Mouse (Mus musculus): ENCODE measurements around the gene Gm49342. TPM values are rescaled to one million over a fixed set of nuclear protein-coding genes. Genes with fewer than 3 reads are reported as not detected.
"Not testable (repeated sequence)": the region's sequence is repeated elsewhere in the genome, so short reads cannot be mapped to it uniquely, and the experiment has no call there.

Gm49342 gene
- polyA plus RNA-seq, 1 experiment, result 52.8 TPM

GRCm38 (mm10) chr14:50903973-50904827 lies 40.1 kb upstream of the Gm49342 start:
- 11% methylated on average over 26 of the region's 26 CpGs for WGBS
- Histone ChIP-seq H3K27me3 (replicated peaks; ENCODE audit: control insufficient read depth, insufficient read depth, low read length) (no peaks in the 10 kb centered on the region), H3K27ac (ENCODE audit: insufficient read depth, low read depth, low read length) (no peak overlapping the region), H3K36me3 (ENCODE audit: control insufficient read depth, insufficient read depth, low read length) (no peaks in the 10 kb centered on the region), H3K4me1 (ENCODE audit: control insufficient read depth, insufficient read depth, low read length) (no peaks in the 10 kb centered on the region), H3K4me3 (ENCODE audit: insufficient read depth, low read depth, low read length) (peak overlapping the region; percentile 30)
- peak; percentile 24 for DNase-seq
- TF ChIP-seq POLR2A (IDR thresholded peaks at IDR 0.05; ENCODE audit: low read depth, low read length), result no peak
- peak; percentile 59 for TF ChIP-seq CTCF (conservative IDR thresholded peaks at IDR 0.05; ENCODE audit: insufficient read depth, insufficient read length, low read depth, low read length)

GRCm38 (mm10) chr14:50904828-50905129 lies 39.5 kb upstream of the Gm49342 start:
- TF ChIP-seq CTCF (conservative IDR thresholded peaks at IDR 0.05; ENCODE audit: insufficient read depth, insufficient read length, low read depth, low read length), result no peak
- no peak for TF ChIP-seq POLR2A (IDR thresholded peaks at IDR 0.05; ENCODE audit: low read depth, low read length)
- H3K36me3 ChIP-seq (ENCODE audit: control insufficient read depth, insufficient read depth, low read length), result no peaks in the 10 kb centered on the region
- no peaks in the 10 kb centered on the region for H3K4me1 ChIP-seq (ENCODE audit: control insufficient read depth, insufficient read depth, low read length)
- no peaks in the 10 kb centered on the region for H3K27me3 ChIP-seq (replicated peaks; ENCODE audit: control insufficient read depth, insufficient read depth, low read length)
- H3K4me3 ChIP-seq (ENCODE audit: insufficient read depth, low read depth, low read length), result no peak overlapping the region
- DNase-seq, result no peak
- no peak overlapping the region for H3K27ac ChIP-seq (ENCODE audit: insufficient read depth, low read depth, low read length)
- 94% methylated on average over 4 of the region's 4 CpGs for WGBS

GRCm38 (mm10) chr14:50905327-50905726 lies 39.0 kb upstream of the Gm49342 start:
- H3K36me3 ChIP-seq (ENCODE audit: control insufficient read depth, insufficient read depth, low read length); H3K4me1 ChIP-seq (ENCODE audit: control insufficient read depth, insufficient read depth, low read length); H3K27ac ChIP-seq (ENCODE audit: insufficient read depth, low read depth, low read length); DNase-seq; H3K4me3 ChIP-seq (ENCODE audit: insufficient read depth, low read depth, low read length); H3K27me3 ChIP-seq (replicated peaks; ENCODE audit: control insufficient read depth, insufficient read depth, low read length): not testable (repeated sequence)

GRCm38 (mm10) chr14:50908126-50908525 lies 36.2 kb upstream of the Gm49342 start:
- TF ChIP-seq POLR2A (IDR thresholded peaks at IDR 0.05; ENCODE audit: low read depth, low read length), result no peak
- no peak for TF ChIP-seq CTCF (conservative IDR thresholded peaks at IDR 0.05; ENCODE audit: insufficient read depth, insufficient read length, low read depth, low read length)
- Histone ChIP-seq H3K4me1 (ENCODE audit: control insufficient read depth, insufficient read depth, low read length) (no peaks in the 10 kb centered on the region), H3K27me3 (replicated peaks; ENCODE audit: control insufficient read depth, insufficient read depth, low read length) (no peaks in the 10 kb centered on the region), H3K36me3 (ENCODE audit: control insufficient read depth, insufficient read depth, low read length) (no peaks in the 10 kb centered on the region), H3K27ac (ENCODE audit: insufficient read depth, low read depth, low read length) (no peak overlapping the region), H3K4me3 (ENCODE audit: insufficient read depth, low read depth, low read length) (no peak overlapping the region)
- no peak for DNase-seq
- 76% methylated on average over 4 of the region's 4 CpGs for WGBS

- TF ChIP-seq CTCF (conservative IDR thresholded peaks at IDR 0.05; ENCODE audit: insufficient read depth, insufficient read length, low read depth, low read length) (no peak), POLR2A (IDR thresholded peaks at IDR 0.05; ENCODE audit: low read depth, low read length) (no peak)
- Histone ChIP-seq H3K27me3 (replicated peaks; ENCODE audit: control insufficient read depth, insufficient read depth, low read length) (no peaks in the 10 kb centered on the region), H3K4me1 (ENCODE audit: control insufficient read depth, insufficient read depth, low read length) (no peaks in the 10 kb centered on the region), H3K27ac (ENCODE audit: insufficient read depth, low read depth, low read length) (no peak overlapping the region), H3K4me3 (ENCODE audit: insufficient read depth, low read depth, low read length) (no peak overlapping the region), H3K36me3 (ENCODE audit: control insufficient read depth, insufficient read depth, low read length) (peaks cover 4% of the 10 kb centered on the region)
- no peak for DNase-seq
- WGBS, result 76% methylated on average over 3 of the region's 3 CpGs
Observed at GRCm38 (mm10) chr14:50911356-50911755, 33.0 kb upstream of the Gm49342 start.

GRCm38 (mm10) chr14:50923437-50923836 lies 20.9 kb upstream of the Gm49342 start:
- not testable (repeated sequence) for H3K4me3 ChIP-seq (ENCODE audit: insufficient read depth, low read depth, low read length); DNase-seq; H3K27ac ChIP-seq (ENCODE audit: insufficient read depth, low read depth, low read length); H3K36me3 ChIP-seq (ENCODE audit: control insufficient read depth, insufficient read depth, low read length); H3K27me3 ChIP-seq (replicated peaks; ENCODE audit: control insufficient read depth, insufficient read depth, low read length); H3K4me1 ChIP-seq (ENCODE audit: control insufficient read depth, insufficient read depth, low read length)
- 51% methylated on average over 1 of the region's 1 CpGs for WGBS

GRCm38 (mm10) chr14:50924281-50925064 lies 19.8 kb upstream of the Gm49342 start, which contains the start of the genes Osgep and Apex1:
Gene Osgep, minus strand, starts transcription at chr14:50924893.
Gene Apex1, plus strand, starts transcription at chr14:50924968.
- peak; percentile 98 for DNase-seq
- peaks cover 1% of the 10 kb centered on the region; the same call in 1 of the 2 replicates for H3K4me1 ChIP-seq (ENCODE audit: control insufficient read depth, insufficient read depth, low read length)
- WGBS, result under 1% methylated on average over 57 of the region's 57 CpGs
- H3K27me3 ChIP-seq (replicated peaks; ENCODE audit: control insufficient read depth, insufficient read depth, low read length), result no peaks in the 10 kb centered on the region
- peak within 1 kb of the TSS; percentile 57 for H3K4me3 ChIP-seq (ENCODE audit: insufficient read depth, low read depth, low read length)
- no peaks in the 10 kb centered on the region; the same call in 1 of the 2 replicates for H3K36me3 ChIP-seq (ENCODE audit: control insufficient read depth, insufficient read depth, low read length)
- peak within 1 kb of the TSS; percentile 58 for H3K27ac ChIP-seq (ENCODE audit: insufficient read depth, low read depth, low read length)
- TF ChIP-seq POLR2A (IDR thresholded peaks at IDR 0.05; ENCODE audit: low read depth, low read length), result peak; percentile 23
- no peak for TF ChIP-seq CTCF (conservative IDR thresholded peaks at IDR 0.05; ENCODE audit: insufficient read depth, insufficient read length, low read depth, low read length)

Measured in kidney, adult 2 months (tissue).